ENCODE assay signal across 20 mouse cellular contexts in genomic region chr13:15602161-15602560, GRCm38 (mm10).
DNase-seq lines count a peak whose midpoint lies in the region; ATAC-seq and TF ChIP-seq lines count a peak whose summit lies in the region.
"Had no signal": no experiment of that assay in that cellular context is flagged by ENCODE, and none has a peak within 500 bp of the region (broad histone marks: within the 10 kb centered on the region; RNA-seq: fewer than 3 reads in every experiment).

No protein-coding gene starts in this region.

- H3K9ac ChIP-seq in lung, embryonic 14.5 days = no peak overlapping the region
- no peak overlapping the region for H3K9ac ChIP-seq in forebrain, embryonic 13.5 days
- no peak overlapping the region for H3K9ac ChIP-seq in midbrain, embryonic 16.5 days (ENCODE audit: low read depth, low read length)
- no peak overlapping the region for H3K9ac ChIP-seq in heart, embryonic 12.5 days
- H3K9ac ChIP-seq: heart, embryonic 15.5 days; liver, embryonic 13.5 days; stomach, embryonic 15.5 days had no signal

- no peak for ATAC-seq in lung, embryonic 14.5 days (ENCODE audit: insufficient read depth)
- ATAC-seq in forebrain, embryonic 13.5 days = no peak
- 0 out of 2 replicates have a peak, but pooled peaks have one; percentile 15 for ATAC-seq in midbrain, embryonic 16.5 days
- no peak for ATAC-seq in heart, embryonic 12.5 days (ENCODE audit: insufficient number of reproducible peaks, low FRiP score)

- TF ChIP-seq CTCF in lung, embryonic 14.5 days (IDR thresholded peaks at IDR 0.05; ENCODE audit: low read depth) = no peak

- H3K36me3 ChIP-seq in heart, embryonic 10.5 days = no peaks in the 10 kb centered on the region
- no peaks in the 10 kb centered on the region for H3K36me3 ChIP-seq in lung, embryonic 14.5 days (ENCODE audit: insufficient read depth)
- no peaks in the 10 kb centered on the region for H3K36me3 ChIP-seq in forebrain, embryonic 13.5 days (ENCODE audit: poor library complexity, severe bottlenecking)
- H3K36me3 ChIP-seq in midbrain, embryonic 16.5 days (ENCODE audit: control insufficient read depth, insufficient read depth, low read length) = no peaks in the 10 kb centered on the region
- H3K36me3 ChIP-seq in heart, embryonic 12.5 days = no peaks in the 10 kb centered on the region
- H3K36me3 ChIP-seq: heart, embryonic 15.5 days; liver, embryonic 13.5 days; stomach, embryonic 15.5 days had no signal

- H3K27ac ChIP-seq in heart, embryonic 10.5 days = no peak overlapping the region
- peak overlapping the region; percentile 32; the same call in 1 of the 2 replicates for H3K27ac ChIP-seq in lung, embryonic 14.5 days (ENCODE audit: low read depth)
- 0 out of 2 replicates have a peak overlapping the region, but pooled peaks have one; percentile 48 for H3K27ac ChIP-seq in forebrain, embryonic 13.5 days
- 0 out of 2 replicates have a peak overlapping the region, but pooled peaks have one; percentile 38 for H3K27ac ChIP-seq in midbrain, embryonic 16.5 days (ENCODE audit: low read length)
- no peak overlapping the region for H3K27ac ChIP-seq in heart, embryonic 12.5 days (ENCODE audit: poor library complexity, severe bottlenecking)
- H3K27ac ChIP-seq: heart, embryonic 15.5 days; liver, embryonic 13.5 days; stomach, embryonic 15.5 days had no signal

- H3K4me1 ChIP-seq in heart, embryonic 10.5 days = peaks cover 15% of the 10 kb centered on the region; the same call in 1 of the 2 replicates
- peaks cover 21% of the 10 kb centered on the region for H3K4me1 ChIP-seq in lung, embryonic 14.5 days (ENCODE audit: insufficient read depth)
- H3K4me1 ChIP-seq in forebrain, embryonic 13.5 days = peaks cover 32% of the 10 kb centered on the region
- H3K4me1 ChIP-seq in midbrain, embryonic 16.5 days (ENCODE audit: control insufficient read depth, insufficient read depth, low read length) = peaks cover 14% of the 10 kb centered on the region
- H3K4me1 ChIP-seq in heart, embryonic 12.5 days (replicated peaks) = peaks cover 23% of the 10 kb centered on the region
- H3K4me1 ChIP-seq: liver, embryonic 13.5 days had no signal

- H3K4me2 ChIP-seq in lung, embryonic 14.5 days = no peak overlapping the region
- H3K4me2 ChIP-seq in forebrain, embryonic 13.5 days = no peak overlapping the region
- no peak overlapping the region for H3K4me2 ChIP-seq in midbrain, embryonic 16.5 days (ENCODE audit: low read length)
- H3K4me2 ChIP-seq in heart, embryonic 12.5 days = no peak overlapping the region
- H3K4me2 ChIP-seq: heart, embryonic 15.5 days; limb, embryonic 13.5 days; liver, embryonic 13.5 days; stomach, embryonic 15.5 days had no signal

- peaks cover 68% of the 10 kb centered on the region for H3K27me3 ChIP-seq in heart, embryonic 10.5 days (ENCODE audit: insufficient read depth, poor library complexity, severe bottlenecking)
- no peaks in the 10 kb centered on the region for H3K27me3 ChIP-seq in lung, embryonic 14.5 days (ENCODE audit: insufficient read depth, low read length)
- no peaks in the 10 kb centered on the region for H3K27me3 ChIP-seq in forebrain, embryonic 13.5 days
- no peaks in the 10 kb centered on the region for H3K27me3 ChIP-seq in midbrain, embryonic 16.5 days (ENCODE audit: control insufficient read depth, insufficient read depth, low read depth, low read length)
- peaks cover 52% of the 10 kb centered on the region for H3K27me3 ChIP-seq in heart, embryonic 12.5 days (replicated peaks)
- H3K27me3 ChIP-seq: CH12.LX; limb, embryonic 13.5 days; liver, embryonic 13.5 days; stomach, embryonic 15.5 days had no signal

- H3K9me3 ChIP-seq in heart, embryonic 10.5 days = no peaks in the 10 kb centered on the region
- no peaks in the 10 kb centered on the region for H3K9me3 ChIP-seq in lung, embryonic 14.5 days (ENCODE audit: low read depth, low read length)
- H3K9me3 ChIP-seq in forebrain, embryonic 13.5 days (replicated peaks) = no peaks in the 10 kb centered on the region
- H3K9me3 ChIP-seq in midbrain, embryonic 16.5 days (replicated peaks; ENCODE audit: control insufficient read depth, low read length, poor library complexity, severe bottlenecking) = no peaks in the 10 kb centered on the region
- no peaks in the 10 kb centered on the region for H3K9me3 ChIP-seq in heart, embryonic 12.5 days (replicated peaks)
- H3K9me3 ChIP-seq: heart, embryonic 15.5 days; limb, embryonic 13.5 days; liver, embryonic 13.5 days; stomach, embryonic 15.5 days had no signal

- WGBS in heart, embryonic 10.5 days = 35% methylated on average over 5 of the region's 5 CpGs
- 28% methylated on average over 5 of the region's 5 CpGs for WGBS in lung, embryonic 14.5 days
- WGBS in forebrain, embryonic 13.5 days = 7% methylated on average over 5 of the region's 5 CpGs
- WGBS in midbrain, embryonic 16.5 days = 5% methylated on average over 5 of the region's 5 CpGs
- 32% methylated on average over 5 of the region's 5 CpGs for WGBS in heart, embryonic 12.5 days

- no peak overlapping the region for H3K4me3 ChIP-seq in heart, embryonic 10.5 days
- H3K4me3 ChIP-seq in lung, embryonic 14.5 days (ENCODE audit: low read depth, low read length) = no peak overlapping the region
- no peak overlapping the region for H3K4me3 ChIP-seq in forebrain, embryonic 13.5 days
- H3K4me3 ChIP-seq in midbrain, embryonic 16.5 days (ENCODE audit: low read depth, low read length) = no peak overlapping the region
- no peak overlapping the region for H3K4me3 ChIP-seq in heart, embryonic 12.5 days
- H3K4me3 ChIP-seq: heart, embryonic 15.5 days; limb, embryonic 13.5 days; liver, embryonic 13.5 days; stomach, embryonic 15.5 days had no signal

- DNase-seq in heart, adult 11 months = peak; percentile 37
- no peak for DNase-seq in heart, embryonic 10.5 days (ENCODE audit: low spot score)
- no peak for DNase-seq in lung, embryonic 14.5 days
- DNase-seq in lung, postnatal 14 days = no peak
- DNase-seq: adrenal gland, postnatal 25 days; cerebellum, adult 11 months; cerebellum, postnatal 14 days; heart, adult 18-20 months; heart, postnatal 4 days; kidney, adult 9 months; liver, embryonic 13.5 days; thymus, adult 18-20 months; thymus, postnatal 4 days had no signal

Comparison
In these comparisons a context has a peak if more than half of its experiments do, and no peak if none do; other contexts are left out.
1. H3K27ac ChIP-seq: peak in lung, embryonic 14.5 days (single experiment), forebrain, embryonic 13.5 days (single experiment) and midbrain, embryonic 16.5 days (single experiment); none in heart, embryonic 10.5 days (single experiment) and heart, embryonic 12.5 days (single experiment).